Mouse (Mus musculus) midbrain, postnatal 0 days (tissue): ENCODE results near the gene Wscd2. TPM values are rescaled to one million over a fixed set of nuclear protein-coding genes. Genes with fewer than 3 reads are reported as not detected.

Experiments used
- ATAC-seq: fragments of 200-750 bp; cut with Nextera tagmentation; 2 replicates; pipeline ENCODE4 v1.8.0; 2017; ENCODE audit warnings: moderate number of reproducible peaks, mild to moderate bottlenecking, moderate TSS enrichment, moderate library complexity; ENCODE audit not compliant: low FRiP score
- DNase-seq: peaks from one replicate; pipeline ENCODE4 v3.0.0-alpha.2; 2015; ENCODE audit warnings: low spot score
- H3K27ac ChIP-seq: fragments of 300-500 bp; sonication (generic); 2 replicates; pipeline ENCODE4 v1.5.1; 2014; ENCODE audit warnings: low read depth, mild to moderate bottlenecking, low read length, mixed read lengths
- H3K27me3 ChIP-seq: fragments of 300-500 bp; sonication (generic); 2 replicates; pipeline ENCODE4 v1.6.1; 2014; ENCODE audit warnings: low read length, control low read depth, mixed read lengths; ENCODE audit not compliant: insufficient read depth
- H3K36me3 ChIP-seq: fragments of 300-500 bp; sonication (generic); 2 replicates; pipeline ENCODE4 v1.6.1; 2014; ENCODE audit warnings: low read length, control low read depth, mixed read lengths; ENCODE audit not compliant: insufficient read depth
- H3K4me1 ChIP-seq: fragments of 300-500 bp; sonication (generic); 2 replicates; pipeline ENCODE4 v1.6.1; 2014; ENCODE audit warnings: mild to moderate bottlenecking, control low read depth, antibody characterized with exemption, low read length, mixed read lengths; ENCODE audit not compliant: insufficient read depth
- H3K4me2 ChIP-seq: fragments of 300-500 bp; sonication (generic); 2 replicates; pipeline ENCODE4 v1.6.1; 2014; ENCODE audit warnings: low read depth, mild to moderate bottlenecking, low read length, mixed read lengths; ENCODE audit not compliant: poor library complexity, severe bottlenecking
- H3K4me3 ChIP-seq: fragments of 300-500 bp; sonication (generic); 2 replicates; pipeline ENCODE4 v1.5.1; 2014; ENCODE audit warnings: low read depth, mild to moderate bottlenecking, low read length, moderate library complexity
- H3K9ac ChIP-seq: fragments of 300-500 bp; sonication (generic); replicated peaks from 2 replicates; pipeline ENCODE4 v1.6.1; 2014; ENCODE audit warnings: mild to moderate bottlenecking, low read length, moderate library complexity, mixed read lengths; ENCODE audit not compliant: poor library complexity, severe bottlenecking
- H3K9me3 ChIP-seq: fragments of 300-500 bp; sonication (generic); 2 replicates; pipeline ENCODE4 v1.6.1; 2016; ENCODE audit warnings: low read length, control low read depth
- CTCF ChIP-seq: IDR thresholded peaks from 2 replicates; pipeline ENCODE4 v1.5.1; 2016; ENCODE audit warnings: antibody characterized with exemption, mild to moderate bottlenecking
- WGBS: fragments of 180-500 bp; shearing (Covaris S2); extraction: QIAGEN DNeasy Blood & Tissue Kit; methylation state at CpG from one replicate; pipeline ENCODE4 v1.1.7; 2014; 5-methylcytosine and 5-hydroxymethylcytosine counted together
- polyA plus RNA-seq: library from polyadenylated mRNA; unstranded; fragments of >200 nt; fragmentation: Nextera tagmentation; extraction: Ambion mirVana; gene quantifications from 2 replicates; pipeline ENCODE4 v1.2.1, GENCODE M21; 2015
- total RNA-seq: library from RNA; depleted of rRNA; stranded (reverse); fragments of >200 nt; gene quantifications from 2 replicates; pipeline ENCODE4 v1.2.3, GENCODE M21; 2014

Wscd2 gene
- total and polyA plus RNA-seq, 2 experiments from 2014 or later: 13.2 to 28.8 TPM

DNA sequence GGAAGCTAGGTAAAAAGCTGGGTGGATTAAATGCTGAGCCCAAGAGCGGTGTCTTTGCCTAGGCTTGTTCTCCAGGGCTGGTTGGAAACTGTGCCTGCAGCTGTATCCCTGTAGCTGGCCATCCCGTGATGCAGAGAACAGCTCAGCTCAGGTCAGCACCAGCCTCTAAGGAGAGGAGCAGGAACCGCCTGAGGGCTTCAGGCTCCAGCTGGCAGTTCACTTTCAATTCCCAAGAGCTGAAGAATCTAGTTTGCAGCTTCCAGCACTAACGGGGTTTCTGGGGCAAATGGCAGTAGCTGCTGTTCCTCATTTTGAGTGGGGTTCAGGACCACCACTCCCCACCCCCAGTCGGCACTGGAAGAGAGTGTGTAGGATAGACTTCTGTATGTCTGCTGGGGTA, 51.1 kb downstream of the Wscd2 start:
- no peak for TF ChIP-seq CTCF
- ATAC-seq: no peak
- H3K4me3 ChIP-seq: no peak overlapping the region
- no peaks in the 10 kb centered on the region for H3K27me3 ChIP-seq
- no peak overlapping the region for H3K9ac ChIP-seq
- peaks cover 4% of the 10 kb centered on the region; the same call in 1 of the 2 replicates for H3K4me1 ChIP-seq
- no peak overlapping the region for H3K27ac ChIP-seq
- H3K36me3 ChIP-seq: no peaks in the 10 kb centered on the region
- no peaks in the 10 kb centered on the region for H3K9me3 ChIP-seq
- WGBS: 63% methylated on average over 5 of the region's 5 CpGs
- H3K4me2 ChIP-seq: no peak overlapping the region
- DNase-seq: no peak

DNA sequence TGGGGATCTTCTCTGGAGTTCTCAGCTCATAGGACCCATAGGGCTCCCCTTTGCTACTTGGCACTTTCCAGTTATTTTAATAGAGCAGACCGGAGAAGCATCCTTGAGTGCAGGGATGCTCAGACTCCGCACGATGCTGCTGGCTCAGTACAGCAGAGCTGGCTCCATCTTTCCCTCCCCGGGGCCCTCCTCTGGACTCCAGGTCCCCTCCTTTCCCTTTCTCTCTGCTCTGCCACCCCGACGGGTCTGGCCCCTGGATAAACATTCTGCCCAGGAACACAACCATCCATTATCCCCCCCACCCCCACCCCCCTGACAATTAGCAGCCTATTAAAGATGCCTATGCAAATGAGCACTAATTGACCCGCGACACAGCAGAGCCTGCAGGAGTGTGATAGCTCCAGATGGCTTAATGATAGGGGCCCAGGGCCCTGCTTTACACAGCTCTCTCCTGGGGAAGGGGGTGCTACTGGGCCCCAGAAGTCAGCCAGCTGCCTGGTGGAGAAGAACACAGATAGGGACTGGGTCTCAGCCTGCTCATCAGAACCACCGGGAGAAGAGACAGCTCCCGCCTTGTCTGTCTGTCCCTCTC, 52.8 kb downstream of the Wscd2 start:
- TF ChIP-seq CTCF: no peak
- DNase-seq: peak; percentile 39
- ATAC-seq: no peak
- Histone ChIP-seq H3K36me3 (no peaks in the 10 kb centered on the region), H3K9me3 (no peaks in the 10 kb centered on the region), H3K27me3 (no peaks in the 10 kb centered on the region), H3K4me1 (0 out of 2 replicates have a peak, but pooled peaks cover 2% of the 10 kb centered on the region), H3K27ac (no peak overlapping the region), H3K9ac (no peak overlapping the region), H3K4me2 (no peak overlapping the region), H3K4me3 (no peak overlapping the region)
- WGBS: 37% methylated on average over 10 of the region's 10 CpGs

DNA sequence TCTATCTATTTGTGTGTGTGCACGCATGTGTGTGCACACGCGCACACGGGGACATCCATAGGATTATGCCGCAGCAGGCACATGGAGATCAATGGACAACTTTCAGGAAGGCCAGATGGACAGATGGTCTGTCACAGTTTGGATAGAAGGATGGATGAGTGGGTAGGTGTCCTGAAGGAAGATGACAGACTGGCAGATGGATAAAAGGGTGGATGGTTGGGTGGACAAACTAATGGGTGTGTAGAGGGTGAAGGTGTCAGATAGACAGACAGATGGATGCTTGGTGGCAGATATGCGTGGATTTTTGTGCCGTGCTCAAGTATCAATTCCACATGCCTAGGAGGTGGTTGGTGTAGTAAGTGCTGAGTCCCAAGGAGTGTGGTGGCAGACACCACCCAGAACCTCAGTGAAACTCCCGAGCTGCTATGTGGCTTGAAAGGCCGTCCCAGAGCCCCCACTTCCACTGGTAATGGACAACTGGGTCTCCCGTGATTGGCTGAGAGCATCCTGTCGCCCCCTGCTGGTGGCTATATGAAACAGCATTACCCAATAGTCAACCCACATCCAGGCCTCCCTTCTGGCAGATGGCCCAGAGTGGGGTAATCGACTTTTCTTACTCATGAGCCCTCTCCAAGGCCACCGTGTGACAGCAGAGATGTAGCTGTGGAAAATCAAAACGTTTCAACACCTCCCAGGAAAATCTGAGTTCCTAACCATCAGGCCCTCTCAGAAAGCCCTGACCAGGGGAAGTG, 58.0 kb downstream of the Wscd2 start:
- H3K9ac ChIP-seq: no peak overlapping the region
- H3K9me3 ChIP-seq: no peaks in the 10 kb centered on the region
- TF ChIP-seq CTCF: peak; percentile 80
- no peak overlapping the region for H3K4me3 ChIP-seq
- no peaks in the 10 kb centered on the region for H3K4me1 ChIP-seq
- no peaks in the 10 kb centered on the region for H3K36me3 ChIP-seq
- DNase-seq: peak; percentile 78
- H3K27ac ChIP-seq: no peak overlapping the region
- 55% methylated on average over 14 of the region's 14 CpGs for WGBS
- ATAC-seq: no peak
- no peak overlapping the region for H3K4me2 ChIP-seq
- 0 out of 2 replicates have a peak, but pooled peaks cover 3% of the 10 kb centered on the region for H3K27me3 ChIP-seq

DNA sequence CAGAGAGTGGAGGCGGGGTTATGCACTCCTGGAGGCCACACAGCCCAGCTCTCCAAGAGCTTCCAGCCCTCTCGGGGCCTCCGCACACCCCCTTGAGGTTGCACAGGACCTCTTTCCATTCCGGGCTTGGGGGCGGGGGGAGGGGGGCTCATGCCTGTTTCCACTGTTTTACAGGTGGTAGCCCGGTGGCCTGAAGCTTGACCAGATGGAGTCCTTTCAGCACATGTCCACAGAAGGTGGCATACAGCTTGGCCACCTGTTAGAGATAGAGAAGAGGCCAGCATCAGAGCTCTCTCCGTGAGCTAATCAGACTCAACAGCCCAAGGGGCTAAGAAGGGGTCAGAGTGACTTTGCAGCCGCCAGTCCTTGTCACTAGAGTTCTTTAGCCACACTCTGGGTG, 60.1 kb downstream of the Wscd2 start:
- no peaks in the 10 kb centered on the region for H3K4me1 ChIP-seq
- DNase-seq: no peak
- H3K9me3 ChIP-seq: no peaks in the 10 kb centered on the region
- 70% methylated on average over 8 of the region's 8 CpGs for WGBS
- H3K36me3 ChIP-seq: no peaks in the 10 kb centered on the region
- TF ChIP-seq CTCF: no peak
- ATAC-seq: no peak
- no peak overlapping the region for H3K4me2 ChIP-seq
- H3K9ac ChIP-seq: no peak overlapping the region
- 0 out of 2 replicates have a peak, but pooled peaks cover 3% of the 10 kb centered on the region for H3K27me3 ChIP-seq
- H3K27ac ChIP-seq: no peak overlapping the region
- no peak overlapping the region for H3K4me3 ChIP-seq

DNA sequence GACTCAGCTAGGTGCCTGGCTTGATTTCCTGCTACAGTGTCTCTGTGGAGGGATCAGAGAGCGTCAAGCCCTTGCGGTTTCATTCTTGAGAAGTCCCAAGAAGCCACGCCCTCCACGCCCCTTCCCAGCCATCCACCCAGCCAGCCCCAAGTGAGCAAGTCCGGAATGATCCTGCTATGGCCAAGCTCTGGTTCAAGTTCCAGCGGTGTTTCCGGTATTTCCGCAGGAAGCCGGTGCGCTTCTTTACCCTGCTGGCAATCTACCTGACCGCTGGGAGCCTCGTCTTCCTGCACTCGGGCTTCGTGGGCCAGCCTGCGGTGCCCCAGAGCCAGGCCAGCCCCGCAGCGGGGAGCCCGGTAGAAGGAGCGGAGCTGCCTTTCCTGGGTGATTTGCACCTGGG, 60.6 kb downstream of the Wscd2 start:
- DNase-seq (no peak), ATAC-seq (no peak)
- Histone ChIP-seq H3K4me2 (no peak overlapping the region), H3K4me1 (no peaks in the 10 kb centered on the region), H3K9ac (no peak overlapping the region), H3K27me3 (0 out of 2 replicates have a peak, but pooled peaks cover 3% of the 10 kb centered on the region), H3K36me3 (no peaks in the 10 kb centered on the region), H3K4me3 (no peak overlapping the region), H3K27ac (no peak overlapping the region), H3K9me3 (no peaks in the 10 kb centered on the region)
- WGBS: 38% methylated on average over 19 of the region's 19 CpGs
- no peak for TF ChIP-seq CTCF

DNA sequence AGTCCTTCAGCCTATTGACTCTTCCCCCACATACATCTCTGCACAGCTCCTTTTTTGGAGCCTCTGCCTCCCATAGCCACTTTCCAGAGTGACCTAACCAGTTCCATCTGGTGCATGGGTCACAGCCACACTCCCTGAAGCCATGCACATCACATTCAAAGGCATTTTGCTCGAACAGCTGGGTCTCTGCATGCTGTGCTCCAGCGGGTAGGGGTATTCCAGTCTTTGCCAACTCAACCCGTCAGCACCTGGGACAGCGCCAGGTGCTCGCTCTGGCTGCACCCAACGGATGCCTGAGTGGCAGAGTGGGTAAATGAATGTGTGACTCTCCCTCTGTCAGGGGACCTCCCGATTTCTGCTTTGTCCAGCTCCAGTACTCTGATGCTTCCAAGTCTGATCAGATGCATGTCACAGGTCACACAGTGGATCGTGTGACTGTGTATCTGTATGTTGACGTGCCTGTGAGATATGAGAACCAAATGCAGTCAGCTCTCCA, 63.3 kb downstream of the Wscd2 start:
- H3K4me3 ChIP-seq: no peak overlapping the region
- H3K9me3 ChIP-seq: no peaks in the 10 kb centered on the region
- H3K36me3 ChIP-seq: no peaks in the 10 kb centered on the region
- no peak for TF ChIP-seq CTCF
- no peaks in the 10 kb centered on the region for H3K4me1 ChIP-seq
- 22% methylated on average over 9 of the region's 9 CpGs for WGBS
- no peak for ATAC-seq
- no peak overlapping the region for H3K4me2 ChIP-seq
- DNase-seq: peak; percentile 68
- H3K9ac ChIP-seq: no peak overlapping the region
- no peak overlapping the region for H3K27ac ChIP-seq
- H3K27me3 ChIP-seq: 0 out of 2 replicates have a peak, but pooled peaks cover 3% of the 10 kb centered on the region
